Mouse (Mus musculus) right cerebral cortex, postnatal 10 days (tissue): ENCODE results near the gene Klk1b8.
"Not testable (repeated sequence)": the region's sequence is repeated elsewhere in the genome, so short reads cannot be mapped to it uniquely, and the experiment has no call there.

ENCODE experiments used
- DNase-seq, 2 experiments: peaks; one replicate each; pipeline ENCODE4 v3.0.0; 2021; ENCODE audit warnings: low spot score in 2 of 2

The Klk1b8 gene

DNA sequence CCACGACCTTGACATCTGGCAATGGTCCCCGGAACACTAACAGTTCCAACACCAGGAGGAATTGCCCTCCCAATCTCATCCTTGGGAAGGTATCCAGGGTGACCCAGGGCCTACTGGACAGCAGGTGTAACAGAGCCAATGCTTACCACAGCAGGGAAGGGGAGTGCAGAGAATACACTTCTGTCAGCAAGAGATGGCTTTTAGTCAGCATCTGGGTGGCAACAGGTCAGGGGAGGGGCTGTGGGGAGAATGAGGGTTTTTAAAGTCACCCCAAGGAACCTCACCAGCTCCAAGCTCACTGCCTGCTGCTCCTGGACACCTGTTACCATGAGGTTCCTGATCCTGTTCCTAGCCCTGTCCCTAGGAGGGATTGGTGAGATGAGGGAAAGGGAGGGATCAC, at the start of gene Klk1b8:
Gene Klk1b8, plus strand, starts transcription at position 301 of the 400 bp plus-strand sequence.
- DNase-seq, result no peak

DNA sequence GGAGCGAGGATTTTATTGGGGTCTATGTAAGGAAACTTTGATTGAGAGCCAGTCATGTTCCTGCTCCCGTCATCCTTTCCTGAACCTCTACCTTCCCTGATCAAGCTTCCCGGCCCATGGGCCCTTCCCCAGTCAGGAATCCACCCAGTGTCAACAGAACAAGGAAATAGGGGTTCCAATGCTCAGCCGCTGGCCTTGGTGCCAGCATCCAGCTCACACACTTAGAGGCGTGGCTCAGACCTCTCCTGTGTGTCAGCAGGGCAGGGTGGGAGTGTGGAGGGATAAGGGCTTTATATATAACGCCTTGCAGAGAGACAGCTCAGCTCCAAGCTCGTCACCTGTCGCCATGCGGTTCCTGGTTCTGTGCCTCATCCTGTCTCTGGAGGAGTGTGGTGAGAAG, 35.6 kb upstream of the Klk1b8 start:
- no peak for DNase-seq

DNA sequence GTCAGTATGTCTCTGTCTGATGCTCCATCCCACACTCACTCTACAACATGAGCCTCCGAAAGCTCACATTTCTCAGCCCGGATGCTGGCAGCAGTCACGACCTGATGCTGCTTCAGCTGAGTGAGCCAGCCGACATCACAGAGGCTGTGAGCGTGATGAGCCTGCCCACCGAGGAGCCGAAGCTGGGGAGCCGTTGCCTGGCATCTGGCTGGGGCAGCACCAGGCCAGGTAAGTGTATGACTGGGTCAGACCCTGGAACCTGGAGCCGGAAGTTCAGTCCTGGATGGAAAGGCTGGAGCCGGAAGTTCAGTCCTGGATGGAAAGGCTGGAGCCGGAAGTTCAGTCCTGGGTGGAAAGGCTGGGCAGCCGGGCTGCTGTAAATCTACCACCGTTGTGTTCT, 32.0 kb upstream of the Klk1b8 start:
- no peak for DNase-seq

DNA sequence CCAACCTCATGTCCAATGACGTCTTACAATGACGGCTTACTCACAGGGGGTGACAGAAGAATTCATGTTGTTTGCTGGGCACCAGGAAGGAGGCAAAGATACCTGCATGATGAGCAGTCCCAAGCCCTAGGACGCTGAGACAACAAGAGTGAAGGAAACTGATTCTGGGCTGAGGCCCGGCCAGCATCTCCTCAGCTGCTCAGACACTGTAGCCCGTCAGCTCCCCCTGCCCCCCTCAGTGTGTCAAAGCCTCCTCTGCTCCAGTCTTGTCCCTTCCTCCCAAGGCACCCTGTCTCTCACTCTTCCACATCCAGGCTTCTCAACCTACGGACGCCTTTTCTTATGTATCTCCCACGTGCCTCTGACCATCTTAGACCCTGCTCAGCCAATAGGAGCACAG, 31.6 kb upstream of the Klk1b8 start:
- DNase-seq, result no peak

DNA sequence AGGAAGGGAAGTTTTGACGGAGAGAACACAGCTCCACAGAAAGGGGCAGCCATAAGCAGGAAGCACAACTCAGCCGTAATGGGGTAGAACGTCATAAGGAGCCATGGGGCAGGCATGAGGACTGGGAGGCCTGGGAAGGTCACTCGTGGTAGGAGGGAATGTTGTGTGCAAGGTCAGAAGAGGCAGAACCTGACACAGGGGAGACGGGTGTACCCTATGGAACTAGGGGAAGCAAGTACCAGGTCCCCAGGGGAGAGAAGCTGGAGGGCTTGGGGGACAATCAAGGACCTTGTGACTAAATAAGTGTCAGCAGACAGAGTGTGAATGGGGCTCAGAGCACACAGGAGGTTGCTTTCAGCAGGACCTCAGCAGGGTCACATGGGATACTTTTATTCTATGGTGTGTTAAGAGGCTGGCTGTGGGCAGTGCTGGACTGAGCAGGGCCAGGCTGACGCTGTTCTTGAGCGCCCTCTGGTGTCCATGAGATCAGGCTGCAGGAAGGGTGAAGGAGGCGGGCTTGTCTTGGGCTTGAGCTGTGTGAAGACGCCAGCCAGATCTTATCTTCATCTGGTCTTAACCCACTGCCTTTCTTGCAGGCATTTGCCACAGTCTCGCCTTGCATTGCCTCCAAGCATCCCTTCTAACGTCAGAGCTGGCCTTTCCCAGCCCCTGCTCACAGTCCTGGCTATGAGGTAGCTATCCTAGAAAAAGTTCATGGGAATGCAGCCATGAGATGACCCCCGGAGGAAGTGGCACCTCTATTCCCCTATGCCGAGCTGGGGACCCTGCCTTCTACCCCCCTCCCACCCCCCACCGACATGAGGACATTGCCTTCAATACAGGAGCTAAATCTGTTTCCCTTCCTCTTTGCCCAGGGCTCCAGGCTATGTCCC, 30.7 kb upstream of the Klk1b8 start:
- peak; percentile 65 to 75 for DNase-seq

DNA sequence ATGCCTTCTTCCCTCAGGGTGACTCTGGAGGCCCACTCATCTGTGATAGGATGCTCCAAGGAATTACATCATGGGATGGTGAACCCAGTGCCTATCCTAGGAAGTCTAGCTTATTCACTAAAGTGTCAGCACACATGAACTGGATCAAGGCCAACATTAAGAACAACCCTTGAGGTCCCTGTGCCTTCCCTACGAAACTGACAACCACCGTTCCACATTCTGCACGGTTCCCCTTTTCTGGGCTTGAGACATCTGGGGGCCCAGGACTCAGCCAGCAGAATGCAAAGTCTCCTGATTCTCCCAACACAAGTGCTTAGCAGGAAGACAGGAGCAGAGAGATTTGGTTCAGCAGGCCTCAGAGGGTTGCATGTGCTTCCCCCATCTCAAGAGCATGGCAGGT, 29.9 kb upstream of the Klk1b8 start:
- DNase-seq, result no peak

DNA sequence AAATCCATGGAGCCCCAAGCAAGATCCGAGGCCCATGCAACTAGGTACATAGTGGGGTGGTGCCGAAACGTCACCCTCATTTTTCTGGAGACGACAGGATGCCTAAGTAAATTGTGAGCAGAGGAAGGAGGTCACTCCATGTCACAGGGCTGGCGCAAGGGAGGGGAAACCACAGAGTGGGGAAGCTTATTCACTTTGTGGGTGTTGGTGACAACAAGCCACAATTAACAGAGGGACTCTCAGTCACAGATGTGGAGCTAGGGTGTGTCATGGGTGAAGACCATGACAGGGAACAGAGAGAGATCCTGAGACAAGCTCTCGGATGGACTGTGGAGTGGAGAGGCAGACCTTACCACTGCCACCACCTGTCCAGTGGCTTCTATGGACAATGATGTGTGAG, 29.4 kb upstream of the Klk1b8 start:
- no peak for DNase-seq

DNA sequence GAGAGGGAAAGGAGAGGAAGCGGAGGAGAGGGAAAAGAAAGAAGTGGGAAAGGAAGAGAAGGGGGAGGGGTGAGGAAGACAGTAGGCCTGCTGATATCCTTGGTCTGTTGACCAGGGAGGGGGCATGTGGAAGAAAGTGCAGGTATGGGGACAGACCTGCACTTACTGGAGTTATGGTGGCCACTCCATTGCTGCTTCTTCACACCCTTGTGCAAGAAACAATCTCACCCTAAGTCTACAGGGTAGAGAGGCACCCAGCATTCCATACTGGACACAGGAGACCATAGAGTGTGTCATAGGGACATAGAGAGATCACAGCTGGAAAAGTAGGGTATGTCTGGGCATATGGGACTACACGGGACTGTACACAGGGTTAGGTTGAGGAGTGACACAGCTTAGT, 28.5 kb upstream of the Klk1b8 start:
- DNase-seq, result no peak

DNA sequence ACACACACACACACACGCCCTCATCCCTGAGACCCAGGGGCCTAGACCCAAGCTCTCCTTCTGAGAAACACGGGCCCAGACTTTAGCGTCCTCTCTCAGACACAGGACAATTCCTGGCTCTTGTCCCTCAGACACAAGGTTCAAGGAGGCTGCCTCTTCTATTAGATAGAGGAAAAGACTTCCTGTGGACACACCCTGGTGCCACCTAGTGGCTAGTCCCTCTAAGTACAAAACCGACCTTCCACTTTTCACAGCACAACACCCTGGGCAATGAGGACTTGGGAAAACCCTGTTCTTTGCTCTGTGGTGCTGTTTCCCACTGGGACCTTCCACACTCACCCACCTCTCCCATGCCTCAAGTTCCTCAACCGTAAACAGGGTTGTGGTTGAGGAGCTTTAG, 24.5 kb upstream of the Klk1b8 start:
- DNase-seq, result no peak

DNA sequence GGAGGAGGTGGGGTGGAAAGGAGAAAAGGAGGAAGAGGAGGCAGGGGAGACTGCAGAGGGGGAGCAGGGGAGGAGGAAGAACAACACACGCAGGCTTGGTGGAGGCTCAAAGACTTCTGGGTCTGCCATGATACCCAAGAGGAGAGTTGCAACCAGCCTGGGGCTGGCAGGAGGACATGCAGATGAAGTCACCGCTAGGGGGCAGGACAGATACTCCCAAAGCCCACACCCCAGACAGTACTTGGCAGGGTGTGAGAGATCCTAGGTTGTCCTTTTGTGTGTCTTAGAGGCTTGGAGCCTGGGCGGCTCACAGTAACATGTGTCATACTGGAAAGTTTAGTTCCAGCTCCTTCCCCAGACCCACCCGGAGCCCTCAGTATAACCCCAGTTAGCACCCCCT, 21.9 kb upstream of the Klk1b8 start:
- no peak for DNase-seq

DNA sequence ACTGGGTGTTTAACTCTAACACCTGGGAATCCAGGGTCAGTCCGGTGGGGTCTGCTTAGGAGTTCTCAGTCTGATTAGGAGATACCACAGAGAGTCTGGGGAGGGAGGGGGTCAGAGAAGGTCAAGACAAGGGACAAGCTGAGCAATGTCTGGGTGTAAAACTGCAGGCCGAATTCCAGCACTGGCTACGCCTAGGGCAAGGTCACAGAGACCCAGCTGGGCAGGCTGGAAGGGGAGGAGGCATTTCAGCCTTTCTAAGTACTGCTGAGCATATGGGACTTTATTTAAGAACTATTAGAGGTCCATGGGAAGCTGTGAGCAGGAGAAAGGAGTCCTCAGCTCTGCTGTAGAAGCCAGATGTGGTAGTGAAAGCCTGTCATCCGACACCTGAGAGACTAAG, 18.1 kb upstream of the Klk1b8 start:
- no peak for DNase-seq

DNA sequence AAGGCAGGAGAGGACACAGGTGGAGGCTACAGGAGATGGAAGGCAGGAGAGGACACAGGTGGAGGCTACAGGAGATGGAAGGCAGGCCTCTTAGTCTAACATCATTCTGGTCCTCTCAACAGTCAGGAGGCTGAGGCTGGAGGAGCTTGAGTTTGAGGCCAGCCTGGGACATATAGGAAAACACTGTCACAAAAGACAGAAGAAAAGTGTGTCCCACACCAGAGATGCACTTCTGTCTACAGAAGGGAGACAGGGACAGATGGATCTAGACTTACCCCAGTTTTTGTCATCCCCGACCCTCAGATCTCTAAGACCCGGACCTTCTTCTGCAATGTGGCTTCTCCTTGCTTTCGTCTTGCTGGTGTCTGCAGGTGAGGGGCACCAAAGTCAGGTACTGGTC, 17.0 kb upstream of the Klk1b8 start, which contains the start of gene Klk15:
Gene Klk15, plus strand, starts transcription at position 301 of the 400 bp plus-strand sequence.
- DNase-seq, result no peak

DNA sequence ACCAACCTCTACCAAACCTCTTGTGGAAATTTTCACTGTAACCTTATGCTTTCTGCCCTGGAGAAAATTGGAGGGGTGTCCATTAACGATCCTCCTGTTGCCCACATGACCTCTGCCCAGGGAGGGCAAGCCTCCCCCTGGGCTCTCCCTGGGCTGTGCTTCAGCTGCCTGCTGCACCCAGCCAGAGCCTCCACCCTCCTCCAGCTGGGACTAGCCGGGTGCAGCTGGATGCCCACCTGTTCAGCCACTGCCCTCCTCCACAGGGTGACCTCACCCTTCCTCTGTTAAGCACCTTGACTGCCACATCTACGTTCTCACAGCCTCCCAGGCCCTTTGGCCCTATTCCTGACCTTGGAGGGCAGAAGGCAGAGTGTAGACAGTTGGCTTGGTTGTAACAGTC, 15.7 kb upstream of the Klk1b8 start:
- DNase-seq, result no peak

DNA sequence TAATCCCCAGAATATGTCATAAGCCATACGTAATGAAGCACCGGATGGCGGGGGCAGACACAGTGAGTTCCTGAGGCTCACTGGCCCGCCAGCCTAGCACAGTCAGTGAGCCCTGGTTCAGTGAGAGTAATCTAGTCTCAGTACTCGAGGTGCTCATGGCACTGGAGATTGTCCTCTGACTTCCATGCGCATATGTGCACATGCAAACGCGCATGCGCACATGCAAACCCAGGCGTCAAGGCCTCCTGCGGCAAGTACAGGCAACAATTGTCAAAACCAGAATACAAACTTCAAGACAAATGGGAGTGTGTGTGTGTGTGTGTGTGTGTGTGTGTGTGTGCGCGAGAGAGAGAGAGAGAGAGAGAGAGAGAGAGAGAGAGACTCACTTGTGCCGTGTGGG, 13.9 kb upstream of the Klk1b8 start:
- no peak for DNase-seq

DNA sequence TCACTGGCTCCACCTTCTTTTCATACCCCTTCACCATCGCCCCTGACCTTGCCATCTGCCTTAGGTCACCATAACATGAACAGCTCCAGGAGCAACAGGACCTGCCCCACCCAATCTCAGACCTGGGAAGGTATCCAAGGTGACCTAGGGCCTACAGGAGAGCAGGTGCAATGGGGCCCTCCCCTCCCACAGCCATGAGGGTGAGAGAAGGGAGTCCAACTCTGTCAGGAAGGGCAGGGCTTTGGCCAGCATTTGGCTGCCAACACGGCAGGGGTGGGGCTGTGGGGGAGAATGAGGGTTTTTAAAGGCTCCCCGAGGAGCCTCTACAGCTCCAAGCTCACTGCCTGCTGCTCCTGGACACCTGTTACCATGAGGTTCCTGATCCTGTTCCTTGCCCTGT, 8.2 kb upstream of the Klk1b8 start:
- not testable (repeated sequence) for DNase-seq

DNA sequence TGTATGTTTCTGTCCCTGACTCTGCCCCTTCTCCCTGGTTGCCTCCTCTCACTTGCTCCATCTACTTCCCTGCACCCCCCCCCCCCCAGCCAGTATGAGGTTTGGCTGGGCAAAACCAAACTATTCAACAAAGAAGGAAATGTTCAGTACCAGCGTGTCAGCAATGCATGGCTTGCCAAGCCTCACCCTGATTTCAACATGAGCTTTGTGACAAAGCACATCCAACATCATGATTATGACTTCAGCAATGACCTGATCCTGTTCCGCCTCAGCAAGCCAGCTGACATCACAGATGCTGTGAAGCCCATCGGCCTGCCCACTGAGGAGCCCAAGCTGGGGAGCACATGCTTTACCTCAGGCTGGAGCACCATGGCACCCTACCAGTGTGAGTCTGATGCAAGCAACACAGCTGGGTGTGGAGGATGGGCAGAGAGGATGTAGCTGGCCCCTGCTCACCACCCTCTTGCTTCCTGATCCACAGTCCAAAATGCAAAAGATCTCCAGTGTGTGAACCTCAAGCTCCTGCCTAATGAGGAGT, 5.7 kb upstream of the Klk1b8 start:
- no peak for DNase-seq

DNA sequence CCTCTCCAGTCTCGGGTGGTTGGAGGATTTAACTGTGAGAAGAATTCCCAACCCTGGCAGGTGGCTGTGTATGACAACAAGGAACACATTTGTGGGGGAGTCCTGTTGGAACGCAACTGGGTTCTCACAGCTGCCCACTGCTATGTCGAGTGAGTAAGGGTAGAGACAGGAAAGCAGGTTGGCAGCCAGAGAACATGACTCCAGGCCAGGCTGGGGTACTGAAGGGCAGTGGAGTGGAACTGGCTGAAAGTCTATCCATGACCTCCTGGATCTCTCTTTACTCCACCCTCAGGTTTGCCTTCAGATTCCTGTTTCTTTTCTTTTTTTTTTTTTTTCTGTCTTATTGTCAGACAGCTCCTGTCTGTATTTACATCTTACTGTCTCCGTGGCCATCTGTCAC, 2.2 kb downstream of the Klk1b8 start:
- DNase-seq, result peak in 1 of 2 experiments; percentile 22

DNA sequence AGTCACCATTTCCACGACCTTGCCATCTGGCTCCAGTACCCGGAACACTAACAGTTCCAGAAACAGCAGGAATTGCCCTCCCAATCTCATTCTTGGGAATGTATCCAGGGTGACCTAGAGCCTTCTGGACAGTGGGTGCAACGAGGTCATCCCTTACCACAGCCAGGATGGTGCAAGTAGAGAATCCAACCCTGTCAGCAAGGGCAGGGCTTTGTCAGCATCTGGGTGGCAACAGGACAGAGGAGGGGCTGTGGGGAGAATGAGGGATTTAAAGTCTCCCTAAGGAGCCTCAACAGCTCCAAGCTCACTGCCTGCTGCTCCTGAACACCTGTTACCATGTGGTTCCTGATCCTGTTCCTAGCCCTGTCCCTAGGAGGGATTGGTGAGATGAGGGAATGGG, 16.0 kb downstream of the Klk1b8 start, which contains the start of gene Klk1b1:
Gene Klk1b1, plus strand, starts transcription at position 301 of the 400 bp plus-strand sequence.
- DNase-seq, result no peak

DNA sequence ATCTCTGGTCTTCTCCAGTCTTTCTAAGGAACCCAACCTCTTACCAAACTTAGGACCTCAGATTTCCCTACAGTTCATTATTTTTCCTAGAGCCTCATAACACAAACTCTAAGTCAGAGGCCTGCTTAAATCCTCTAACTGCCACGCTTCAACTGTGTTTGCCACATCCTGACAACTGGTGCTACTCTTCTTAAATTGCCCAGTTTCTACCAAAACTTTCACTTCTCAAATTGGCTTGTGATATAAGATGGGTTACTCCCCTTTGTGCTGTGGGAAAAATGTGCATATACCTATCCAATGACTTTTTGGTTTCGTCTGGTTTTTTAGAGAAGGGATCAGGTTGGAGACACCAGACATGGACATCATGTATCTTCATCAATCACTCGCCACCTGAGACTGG, 16.6 kb downstream of the Klk1b8 start:
- DNase-seq, result no peak

DNA sequence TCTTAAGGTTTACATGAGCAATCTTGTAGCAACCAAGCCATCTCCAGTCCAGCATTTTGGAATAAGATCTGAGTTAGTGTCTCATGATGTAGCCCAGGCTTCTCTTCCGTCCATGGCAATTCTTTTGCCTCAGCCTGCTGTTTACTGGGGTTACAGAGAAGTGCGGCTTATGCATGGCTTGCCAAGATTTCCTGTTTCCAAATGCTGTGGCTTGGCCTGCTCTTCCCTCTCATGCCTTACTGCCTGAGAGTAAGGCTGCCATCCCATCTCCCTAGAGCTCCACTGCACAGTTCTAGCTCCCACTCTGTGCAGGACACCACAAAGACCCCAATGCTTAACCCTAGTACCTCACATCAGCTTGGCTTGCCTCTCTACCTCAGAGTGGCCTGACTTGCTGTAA, 17.1 kb downstream of the Klk1b8 start:
- DNase-seq, result no peak

DNA sequence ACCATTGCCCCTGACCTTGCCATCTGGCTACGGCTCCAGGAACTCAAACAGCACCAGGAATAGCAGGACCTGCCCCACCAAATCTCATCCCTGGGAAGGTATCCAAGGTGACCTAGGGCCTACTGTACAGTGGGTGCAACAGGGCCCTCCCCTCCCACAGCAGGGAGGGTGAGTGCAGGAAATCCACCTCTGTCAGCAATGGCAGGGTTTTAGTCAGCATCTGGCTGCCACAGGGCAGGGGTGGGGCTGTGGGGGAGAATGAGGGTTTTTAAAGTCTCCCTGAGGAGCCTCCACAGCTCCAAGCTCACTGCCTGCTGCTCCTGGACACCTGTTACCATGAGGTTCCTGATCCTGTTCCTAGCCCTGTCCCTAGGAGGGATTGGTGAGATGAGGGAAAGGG, 25.3 kb downstream of the Klk1b8 start, which contains the start of gene Klk1b9:
Gene Klk1b9, plus strand, starts transcription at position 301 of the 400 bp plus-strand sequence.
- DNase-seq, result not testable (repeated sequence)

DNA sequence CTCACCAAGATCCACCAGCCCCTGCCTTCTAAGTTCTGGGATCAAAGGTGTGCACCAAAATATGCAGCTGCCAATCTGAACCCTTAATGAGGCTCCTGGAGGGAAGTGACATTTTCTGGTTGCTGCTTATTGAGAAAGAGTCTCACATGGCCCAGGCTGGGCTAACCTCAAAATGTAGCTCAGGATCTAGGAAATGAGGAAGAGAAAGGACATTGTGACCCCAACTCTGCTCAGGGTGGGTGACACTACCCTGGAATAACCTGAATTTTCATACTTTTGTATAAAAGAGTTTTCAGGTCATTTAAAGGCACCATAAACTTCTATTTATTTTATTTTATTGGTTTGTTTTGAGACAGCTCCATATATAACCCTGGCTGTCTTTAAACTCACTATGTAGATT, 35.2 kb downstream of the Klk1b8 start:
- DNase-seq, result no peak

DNA sequence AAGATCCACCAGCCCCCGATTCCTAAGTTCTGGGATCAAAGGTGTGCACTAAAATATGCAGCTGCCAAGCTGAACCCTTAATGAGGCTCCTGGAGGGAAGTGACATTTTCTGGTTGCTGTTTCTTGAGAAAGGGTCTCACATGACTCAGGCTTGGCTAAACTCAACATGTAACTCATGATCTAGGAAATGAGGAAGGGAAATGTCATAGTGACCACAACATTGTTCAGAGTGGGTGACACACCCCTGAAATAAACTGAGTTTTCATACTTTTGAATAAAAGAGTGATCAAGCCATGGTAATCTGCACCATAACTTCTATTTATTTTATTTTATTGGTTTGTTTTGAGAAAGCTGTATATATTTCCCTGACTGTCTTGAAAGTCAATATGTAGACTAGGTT, 44.4 kb downstream of the Klk1b8 start:
- not testable (repeated sequence) for DNase-seq
